Mouse (Mus musculus): ENCODE measurements around the gene Med8.

DNA sequence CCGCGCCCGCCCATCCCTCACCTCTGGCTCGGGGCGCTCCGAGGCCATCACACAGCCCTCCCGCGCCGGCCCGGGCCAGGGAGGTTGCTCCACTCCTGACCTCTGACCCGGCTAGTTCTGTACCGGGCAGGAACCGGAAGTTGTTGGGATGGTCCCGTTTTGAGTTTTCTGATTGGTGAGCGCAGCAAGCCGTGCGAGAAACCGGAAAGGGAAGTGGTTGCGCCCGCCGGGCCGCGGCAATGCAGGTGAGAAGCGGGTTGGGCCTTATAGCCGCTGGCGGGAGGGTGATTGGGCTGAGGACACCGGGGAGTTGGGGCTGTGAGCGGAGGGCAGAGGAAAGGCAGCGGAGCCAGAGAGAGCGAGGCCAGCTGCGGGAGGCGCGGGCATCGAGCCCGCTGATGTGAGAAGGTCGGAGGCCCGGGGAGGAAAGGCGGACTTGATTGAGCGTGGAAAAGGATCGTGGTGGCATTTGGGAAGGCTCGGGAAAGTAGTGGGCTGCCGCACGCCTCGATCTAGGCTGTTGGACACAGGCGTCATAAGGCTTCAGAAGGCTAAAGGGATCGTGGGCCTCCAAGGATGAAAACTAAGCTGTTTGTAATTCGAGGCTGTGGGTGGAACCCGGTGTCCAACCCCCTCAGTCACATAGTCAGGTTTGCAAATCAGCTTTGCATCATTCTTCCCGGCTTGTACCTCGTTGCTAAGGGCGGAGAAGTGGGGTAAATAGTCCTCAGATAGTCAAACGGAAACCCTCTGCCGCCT, at the start of gene Med8, which contains the start of gene Szt2:
- no peak for TF ChIP-seq CTCF (conservative IDR thresholded peaks at IDR 0.05; ENCODE audit: low read length)
- no peak for TF ChIP-seq NANOG (IDR thresholded peaks at IDR 0.05; ENCODE audit: borderline replicate concordance, low read length)

Measured in E14TG2a.4 (cell line).